Mouse (Mus musculus): Measurements from ENCODE around the gene Fam229b.

The Fam229b gene

GRCm38 (mm10) chr10:39137766-39138165, 4.1 kb upstream of the Fam229b start:
- peak; percentile 57 to 63 for DNase-seq (ENCODE audit: low spot score in 2 of 2)

DNA sequence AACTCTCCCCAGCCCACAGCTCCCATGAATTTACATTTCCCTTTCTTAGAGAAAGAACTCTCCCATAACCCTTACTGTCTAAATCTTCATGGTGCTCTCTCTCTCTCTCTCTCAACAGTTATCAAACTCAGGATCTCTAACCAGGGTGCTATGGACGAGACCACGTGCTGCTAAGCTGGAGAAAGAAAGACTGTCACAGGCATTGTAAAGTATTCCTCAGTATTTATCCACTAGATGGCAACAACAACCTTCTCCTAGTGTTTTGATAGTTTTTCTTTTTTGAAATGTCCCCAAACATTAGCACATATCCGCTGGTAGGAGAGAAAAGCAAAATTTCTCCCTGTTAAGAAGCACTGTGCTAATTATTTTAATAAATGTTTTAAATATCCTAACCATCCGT, 12.3 kb downstream of the Fam229b start:
- no peak for DNase-seq (ENCODE audit: low spot score in 2 of 2)

DNA sequence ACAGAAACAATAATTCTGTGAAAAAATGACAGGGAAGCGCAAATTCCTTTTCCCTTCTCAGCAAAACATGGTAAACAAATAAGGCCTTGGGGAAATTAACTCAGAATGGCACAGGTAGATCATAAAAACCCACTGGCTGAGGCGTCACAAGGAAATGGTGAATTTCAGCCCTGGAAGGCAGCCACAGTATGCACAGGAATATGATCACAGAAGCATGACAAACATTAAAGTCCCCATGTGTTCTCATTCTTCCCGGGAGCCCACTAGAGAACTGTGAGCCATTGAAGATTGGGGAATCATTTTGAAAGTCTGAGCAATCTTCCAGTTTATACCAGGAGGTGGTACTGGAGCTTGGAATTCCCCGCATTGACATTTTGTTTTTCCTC, 24.2 kb downstream of the Fam229b start:
- no peak for DNase-seq (ENCODE audit: low spot score in 2 of 2)

- DNase-seq (ENCODE audit: low spot score in 2 of 2): no peak
Measured at GRCm38 (mm10) chr10:39108837-39109488, 24.8 kb downstream of the Fam229b start.

DNA sequence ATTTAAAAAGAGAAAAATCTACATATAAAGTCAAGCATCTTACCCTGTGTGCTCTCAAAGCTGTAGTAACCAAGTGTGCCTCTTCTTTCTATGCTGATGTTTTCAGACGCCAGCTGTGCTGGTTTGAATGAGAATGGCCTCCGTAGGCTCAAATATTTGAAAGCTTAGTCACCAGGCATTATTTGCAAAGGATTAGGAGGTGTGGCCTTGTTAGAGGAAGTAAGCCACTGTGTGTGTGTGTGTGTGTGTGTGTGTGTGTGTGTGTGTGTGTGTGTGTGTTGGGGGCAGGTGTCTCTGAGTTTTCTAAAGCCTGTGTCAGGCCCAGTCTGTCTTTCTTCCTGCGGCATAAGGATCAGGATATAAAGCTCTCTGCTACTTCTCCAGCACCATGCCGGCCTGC, 26.8 kb downstream of the Fam229b start:
- no peak for DNase-seq (ENCODE audit: low spot score in 2 of 2)

DNA sequence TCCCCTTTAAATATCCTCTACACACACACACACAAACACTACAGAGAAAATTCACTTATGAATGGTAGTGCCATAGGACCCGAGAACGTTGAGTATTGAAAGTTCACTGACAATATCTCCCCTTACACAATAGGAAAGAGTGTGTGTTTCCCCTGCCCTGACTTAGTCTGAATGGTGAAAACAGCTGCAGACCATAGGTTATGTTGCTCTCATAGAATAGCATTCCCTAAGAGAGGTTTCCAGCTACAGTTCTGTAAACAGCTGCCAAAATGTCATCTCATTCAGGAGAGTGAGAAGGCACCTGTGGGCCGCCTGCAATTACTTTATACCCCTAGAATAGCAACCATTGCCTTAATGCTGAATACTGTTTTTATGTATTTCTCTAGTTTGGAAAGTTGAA, 27.3 kb downstream of the Fam229b start:
- no peak for DNase-seq (ENCODE audit: low spot score in 2 of 2)

DNA sequence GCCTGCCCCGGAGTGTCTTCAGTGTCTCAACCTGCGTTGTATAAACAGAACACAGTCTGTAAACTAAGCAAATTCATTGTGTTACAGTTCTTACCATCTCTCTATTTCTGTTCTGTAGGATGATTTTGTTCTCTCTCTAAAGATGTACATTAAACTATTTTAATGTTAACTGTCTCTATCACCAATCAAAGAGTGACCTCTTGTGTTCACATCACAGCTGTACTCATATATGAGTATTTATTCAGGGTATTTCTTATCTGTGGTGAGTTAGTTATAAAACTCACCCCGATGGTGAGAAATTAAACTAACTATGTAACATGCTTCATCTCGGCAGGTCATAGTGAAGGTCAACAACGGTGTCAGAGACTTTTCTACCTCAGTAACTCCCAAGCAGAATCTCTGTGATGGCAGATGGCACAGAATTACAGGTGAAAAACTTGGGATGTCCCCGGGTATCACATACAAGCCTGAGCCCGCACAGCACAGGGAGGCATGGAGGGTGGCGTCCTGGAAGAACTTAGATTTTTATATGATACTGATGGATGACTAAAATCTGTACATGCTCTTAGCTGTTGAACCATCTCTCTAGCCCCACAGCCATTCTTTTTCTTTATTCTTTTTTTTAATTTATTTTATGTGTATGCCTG, 28.8 kb downstream of the Fam229b start:
- DNase-seq (ENCODE audit: low spot score in 2 of 2): no peak

DNA sequence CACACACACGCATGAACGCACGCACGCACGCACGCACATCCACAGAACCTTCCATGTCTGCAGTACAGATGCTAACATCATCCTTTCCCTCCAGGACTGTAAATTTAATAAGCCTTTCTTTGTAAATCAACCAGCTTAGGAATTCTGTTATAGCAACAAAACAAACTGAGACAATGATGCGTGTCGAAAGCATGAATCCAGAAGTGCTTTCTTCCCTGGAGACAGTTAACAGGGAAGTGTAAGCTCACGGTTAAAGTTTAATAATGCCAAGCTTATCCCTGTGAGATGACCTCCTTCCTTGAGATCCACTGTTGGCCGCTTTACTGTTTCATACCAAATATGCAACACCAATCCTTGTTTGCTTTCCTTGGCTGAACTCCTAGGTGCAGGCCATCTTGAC, 35.0 kb downstream of the Fam229b start:
- no peak for DNase-seq (ENCODE audit: low spot score in 2 of 2)

DNA sequence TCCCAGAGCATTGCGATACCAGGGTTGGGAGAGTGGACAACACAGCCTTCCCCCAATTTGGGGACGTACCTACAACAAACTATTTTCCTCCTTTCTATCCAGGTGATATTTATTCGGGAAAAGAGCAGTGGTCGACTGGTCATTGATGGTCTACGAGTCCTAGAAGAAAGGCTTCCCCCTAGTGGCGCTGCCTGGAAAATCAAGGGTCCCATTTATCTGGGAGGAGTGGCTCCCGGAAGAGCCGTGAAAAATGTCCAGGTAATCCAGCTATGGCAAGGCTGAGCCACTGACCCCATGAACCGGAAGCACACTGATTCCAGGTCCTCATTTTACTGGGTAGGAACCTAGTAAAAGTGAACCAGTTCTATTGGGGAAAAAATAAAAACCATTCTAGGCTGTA, 36.7 kb downstream of the Fam229b start:
- DNase-seq (ENCODE audit: low spot score in 2 of 2): no peak

GRCm38 (mm10) chr10:39072048-39072447, 61.7 kb downstream of the Fam229b start:
- DNase-seq (ENCODE audit: low spot score in 2 of 2): no peak
